Mouse (Mus musculus): ENCODE measurements at regions not wholly inside any gene's neighbourhood (a gene's known extent, or its start where the extent isn't known, plus 50 kb on each side); places are given as distances from the start of the nearest gene placed in this dataset.

DNA sequence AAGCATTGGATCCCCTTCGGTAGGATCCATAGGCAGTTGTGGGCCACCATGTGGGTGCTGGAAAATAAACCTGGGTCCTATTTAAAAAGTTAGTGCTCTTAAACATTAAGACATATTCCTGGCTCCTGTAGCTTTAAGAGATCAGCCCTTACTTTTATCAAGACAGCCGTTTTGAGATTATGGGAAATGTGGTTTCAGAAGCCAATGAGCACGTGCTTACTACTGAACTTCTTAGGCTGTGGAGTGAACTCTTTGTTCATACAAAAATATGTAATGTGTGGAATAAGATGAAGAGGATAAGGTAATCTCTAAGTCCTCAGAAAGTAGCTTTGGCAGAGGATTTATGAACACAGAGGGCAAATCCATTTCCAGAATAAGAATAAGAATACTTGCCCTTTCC lies 1738.7 kb upstream of the Acvr2a start:
- TF ChIP-seq USF1 (IDR thresholded peaks at IDR 0.05; ENCODE audit: low read depth, low read length) (peak; percentile 54; the same call in 1 of the 2 replicates), E2F4 (IDR thresholded peaks at IDR 0.05; ENCODE audit: borderline replicate concordance, low read depth, low read length) (no peak), CTCF (IDR thresholded peaks at IDR 0.05 in 2 of 3, conservative IDR thresholded peaks at IDR 0.05 in 1 of 3; ENCODE audit: control insufficient read depth in 1 of 3, insufficient read depth in 1 of 3, low read depth in 2 of 3, low read length in 3 of 3, poor library complexity in 1 of 3, severe bottlenecking in 1 of 3) (no peak), NELFE (IDR thresholded peaks at IDR 0.05; ENCODE audit: low read depth, low read length) (no peak), MAFK (IDR thresholded peaks at IDR 0.05; ENCODE audit: borderline replicate concordance, low read depth, low read length) (no peak), POLR2A (IDR thresholded peaks at IDR 0.05; ENCODE audit: control insufficient read depth in 1 of 2, insufficient read depth in 1 of 2, low read depth in 1 of 2, low read length in 2 of 2, poor library complexity in 1 of 2) (no peak), ZNF384 (IDR thresholded peaks at IDR 0.05; ENCODE audit: low read depth, low read length) (no peak), MEF2A (IDR thresholded peaks at IDR 0.05; ENCODE audit: extremely low read depth, insufficient replicate concordance, low read depth, low read length, poor library complexity, severe bottlenecking) (no peak), JUND (IDR thresholded peaks at IDR 0.05; ENCODE audit: low read depth, low read length) (no peak)

All from MEL (cell line).